ENCODE assay signal across 9 mouse cellular contexts in the genomic region with DNA sequence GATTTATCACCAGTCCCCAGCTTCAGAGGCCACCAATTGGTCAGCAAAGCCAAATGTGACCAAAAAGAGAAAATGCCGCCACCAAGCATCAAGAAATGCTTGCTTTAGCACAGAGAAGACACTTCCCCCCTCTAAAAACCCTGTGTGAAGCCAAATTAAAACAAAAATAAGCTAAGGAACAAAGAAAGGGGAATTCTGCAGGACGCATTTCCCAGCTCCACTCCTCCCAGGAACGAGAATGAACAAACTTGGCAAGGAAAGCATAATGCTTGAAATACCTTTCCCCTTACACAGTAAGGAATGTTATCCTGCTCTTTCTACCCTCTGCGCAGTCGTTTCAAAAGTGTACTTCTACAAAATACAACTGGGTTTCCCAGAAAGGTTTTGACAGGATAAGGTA. TPM values are rescaled to one million over a fixed set of nuclear protein-coding genes. Genes with fewer than 3 reads are reported as not detected.
A peak's percentile ranks its signal among the peaks of the same experiment; 100 is the strongest.
DNase-seq lines count a peak whose midpoint lies in the region; ATAC-seq lines count a peak whose summit lies in the region.
"Had no signal": no experiment of that assay in that cellular context is flagged by ENCODE, and none has a peak within 500 bp of the region (broad histone marks: within the 10 kb centered on the region; RNA-seq: fewer than 3 reads in every experiment).

No protein-coding gene starts in this region.

- H3K4me3 ChIP-seq in forebrain, embryonic 14.5 days (ENCODE audit: low read depth, low read length): peak overlapping the region; percentile 77
- peak overlapping the region; percentile 21; the same call in 1 of the 2 replicates for H3K4me3 ChIP-seq in intestine, embryonic 16.5 days (ENCODE audit: low read length)
- H3K4me3 ChIP-seq in midbrain, embryonic 14.5 days (replicated peaks; ENCODE audit: low read depth, low read length): peak overlapping the region; percentile 76; the same call in 1 of the 2 replicates

- ATAC-seq in forebrain, embryonic 14.5 days: no peak
- no peak for ATAC-seq in intestine, embryonic 16.5 days
- ATAC-seq in midbrain, embryonic 14.5 days (ENCODE audit: low FRiP score, low TSS enrichment): no peak
- no peak for ATAC-seq in megakaryocyte-erythroid progenitor cell, adult 5-6 weeks (replicated peaks; ENCODE audit: low FRiP score, low TSS enrichment, poor library complexity, severe bottlenecking)

- H3K27me3 ChIP-seq in forebrain, embryonic 14.5 days (replicated peaks; ENCODE audit: control insufficient read depth, insufficient read depth, low read length): no peaks in the 10 kb centered on the region
- no peaks in the 10 kb centered on the region for H3K27me3 ChIP-seq in intestine, embryonic 16.5 days (replicated peaks; ENCODE audit: control insufficient read depth, insufficient read depth, low read length)
- H3K27me3 ChIP-seq in midbrain, embryonic 14.5 days (ENCODE audit: control insufficient read depth, insufficient read depth, low read length): no peaks in the 10 kb centered on the region

- H3K4me1 ChIP-seq in forebrain, embryonic 14.5 days (ENCODE audit: control insufficient read depth, insufficient read depth, low read length): peaks cover 20% of the 10 kb centered on the region
- H3K4me1 ChIP-seq in intestine, embryonic 16.5 days (ENCODE audit: control insufficient read depth, insufficient read depth, low read length): peaks cover 26% of the 10 kb centered on the region
- peaks cover 23% of the 10 kb centered on the region for H3K4me1 ChIP-seq in midbrain, embryonic 14.5 days (ENCODE audit: control insufficient read depth, insufficient read depth, low read length)

- H3K9ac ChIP-seq in forebrain, embryonic 14.5 days (ENCODE audit: low read length): peak overlapping the region; percentile 32; the same call in 1 of the 2 replicates
- H3K9ac ChIP-seq in intestine, embryonic 16.5 days (ENCODE audit: low read depth, low read length): peak overlapping the region; percentile 51
- peak overlapping the region; percentile 6; the same call in 1 of the 2 replicates for H3K9ac ChIP-seq in midbrain, embryonic 14.5 days (replicated peaks; ENCODE audit: low read length)

- WGBS in forebrain, embryonic 14.5 days: 32% methylated on average over 5 of the region's 5 CpGs
- WGBS in intestine, embryonic 16.5 days: 36% methylated on average over 5 of the region's 5 CpGs
- whole genome bisulfite sequencing in midbrain, embryonic 14.5 days: 66% methylated on average over 5 of the region's 5 CpGs

- no peaks in the 10 kb centered on the region for H3K9me3 ChIP-seq in forebrain, embryonic 14.5 days (replicated peaks; ENCODE audit: control insufficient read depth, low read length)
- H3K9me3 ChIP-seq in intestine, embryonic 16.5 days (ENCODE audit: control insufficient read depth, low read length): no peaks in the 10 kb centered on the region
- no peaks in the 10 kb centered on the region for H3K9me3 ChIP-seq in midbrain, embryonic 14.5 days (ENCODE audit: control insufficient read depth, low read length)

- peak; percentile 52 for DNase-seq in adrenal gland, adult 2 months
- no peak for DNase-seq in adrenal gland, postnatal 25 days
- DNase-seq in forebrain, embryonic 14.5 days (ENCODE audit: low spot score): peak; percentile 39
- no peak for DNase-seq in midbrain, embryonic 14.5 days
- DNase-seq in left cerebral cortex, adult 18-20 months (ENCODE audit: low spot score in 2 of 2): no peak
- no peak for DNase-seq in layer of hippocampus, postnatal 25 days (ENCODE audit: extremely low spot score in 1 of 2, low spot score in 1 of 2)

- no peak overlapping the region for H3K27ac ChIP-seq in forebrain, embryonic 14.5 days (ENCODE audit: low read depth, low read length)
- peak overlapping the region; percentile 85 for H3K27ac ChIP-seq in intestine, embryonic 16.5 days (ENCODE audit: low read length)
- no peak overlapping the region for H3K27ac ChIP-seq in midbrain, embryonic 14.5 days (replicated peaks; ENCODE audit: low read depth, low read length)

- peaks cover 30% of the 10 kb centered on the region for H3K36me3 ChIP-seq in forebrain, embryonic 14.5 days (ENCODE audit: control insufficient read depth, insufficient read depth, low read length)
- H3K36me3 ChIP-seq in intestine, embryonic 16.5 days (ENCODE audit: control insufficient read depth, insufficient read depth, low read length): no peaks in the 10 kb centered on the region
- H3K36me3 ChIP-seq in midbrain, embryonic 14.5 days (ENCODE audit: control insufficient read depth, insufficient read depth, low read length): peaks cover 26% of the 10 kb centered on the region

- H3K4me2 ChIP-seq in forebrain, embryonic 14.5 days (ENCODE audit: low read length): peak overlapping the region; percentile 80
- H3K4me2 ChIP-seq in intestine, embryonic 16.5 days (ENCODE audit: low read depth, low read length): peak overlapping the region; percentile 47
- H3K4me2 ChIP-seq in midbrain, embryonic 14.5 days (ENCODE audit: low read length): peak overlapping the region; percentile 68

RNA-seq across cellular contexts. Expression of gene Ctps, which starts 2.1 kb away (rescaled TPM):
- 10 to 100 TPM; 29.5 to 39.8 TPM for total RNA-seq in adrenal gland, adult 2 months (2021)
- polyA plus RNA-seq in adrenal gland, adult 2 months (2012; rRNA removed): 3.3 and 4.4 TPM in 2 replicates
- total RNA-seq in adrenal gland, postnatal 25 days (2021): 30.5 and 41.3 TPM in 2 replicates
- 108 and 115 TPM in 2 replicates for polyA plus RNA-seq in forebrain, embryonic 14.5 days (2014; fragmentation: Nextera tagmentation; extraction: Ambion mirVana)
- 52.5 and 63.0 TPM in 2 replicates for polyA plus RNA-seq in intestine, embryonic 16.5 days (2015; fragmentation: Nextera tagmentation; extraction: Ambion mirVana)
- polyA plus RNA-seq in midbrain, embryonic 14.5 days (2014; fragmentation: Nextera tagmentation; extraction: Ambion mirVana): 77.0 and 95.2 TPM in 2 replicates
- 10 to 100 TPM; 39.8 to 43.2 TPM for total RNA-seq in left cerebral cortex, adult 18-20 months (2021)
- total RNA-seq in megakaryocyte-erythroid progenitor cell, adult 5-6 weeks (2014; fragmentation: Nextera tagmentation): 60.6 and 73.1 TPM in 2 replicates
- 77.1 and 90.0 TPM in 2 replicates for total RNA-seq in megakaryocyte-erythroid progenitor cell, adult 5-6 weeks (2017)
- 10 to 100 TPM; 40.1 to 41.7 TPM for total RNA-seq in layer of hippocampus, postnatal 25 days (2021)

RNA-seq across cellular contexts. Expression of gene Gm8439, which starts 20.5 kb away (rescaled TPM):
- total RNA-seq in adrenal gland, adult 2 months (2021): not detected
- polyA plus RNA-seq in adrenal gland, adult 2 months (2012; rRNA removed): not detected in 2 replicates
- not detected in 2 replicates for total RNA-seq in adrenal gland, postnatal 25 days (2021)
- not detected in 2 replicates for polyA plus RNA-seq in forebrain, embryonic 14.5 days (2014; fragmentation: Nextera tagmentation; extraction: Ambion mirVana)
- not detected in 2 replicates for polyA plus RNA-seq in intestine, embryonic 16.5 days (2015; fragmentation: Nextera tagmentation; extraction: Ambion mirVana)
- not detected in 2 replicates for polyA plus RNA-seq in midbrain, embryonic 14.5 days (2014; fragmentation: Nextera tagmentation; extraction: Ambion mirVana)
- total RNA-seq in left cerebral cortex, adult 18-20 months (2021): not detected
- total RNA-seq in megakaryocyte-erythroid progenitor cell, adult 5-6 weeks (2014; fragmentation: Nextera tagmentation): not detected in 2 replicates
- total RNA-seq in megakaryocyte-erythroid progenitor cell, adult 5-6 weeks (2017): not detected in 2 replicates
- not detected for total RNA-seq in layer of hippocampus, postnatal 25 days (2021)
- polyA plus RNA-seq: embryonic facial prominence, embryonic 11.5 days had no signal

RNA-seq across cellular contexts. Expression of gene Slfnl1, which starts 36.0 kb away (rescaled TPM):
- total RNA-seq in adrenal gland, adult 2 months (2021): under 1 TPM; 0.14 to 0.17 TPM
- polyA plus RNA-seq in adrenal gland, adult 2 months (2012; rRNA removed): 0.06 and 0.07 TPM in 2 replicates
- 0.39 TPM in 1 of 2 replicates, not detected in the other for total RNA-seq in adrenal gland, postnatal 25 days (2021)
- polyA plus RNA-seq in forebrain, embryonic 14.5 days (2014; fragmentation: Nextera tagmentation; extraction: Ambion mirVana): not detected in 2 replicates
- not detected in 2 replicates for polyA plus RNA-seq in intestine, embryonic 16.5 days (2015; fragmentation: Nextera tagmentation; extraction: Ambion mirVana)
- not detected in 2 replicates for polyA plus RNA-seq in midbrain, embryonic 14.5 days (2014; fragmentation: Nextera tagmentation; extraction: Ambion mirVana)
- under 1 TPM in 1 of 2 experiments, not detected in 1; 0.19 TPM for total RNA-seq in left cerebral cortex, adult 18-20 months (2021)
- total RNA-seq in megakaryocyte-erythroid progenitor cell, adult 5-6 weeks (2014; fragmentation: Nextera tagmentation): not detected in 2 replicates
- not detected in 2 replicates for total RNA-seq in megakaryocyte-erythroid progenitor cell, adult 5-6 weeks (2017)
- under 1 TPM; 0.25 to 0.33 TPM for total RNA-seq in layer of hippocampus, postnatal 25 days (2021)
- polyA plus RNA-seq: embryonic facial prominence, embryonic 11.5 days had no signal

Comparison
In these comparisons a context has a peak if more than half of its experiments do, and no peak if none do; other contexts are left out.
1. DNase-seq: peak in adrenal gland, adult 2 months (single experiment) and forebrain, embryonic 14.5 days (single experiment); none in adrenal gland, postnatal 25 days (single experiment), midbrain, embryonic 14.5 days (single experiment), left cerebral cortex, adult 18-20 months (0 of 2) and layer of hippocampus, postnatal 25 days (0 of 2).
2. H3K4me3 ChIP-seq: peak in every context shown above with its lines; median percentile 77 in forebrain, embryonic 14.5 days; 76 in midbrain, embryonic 14.5 days; 21 in intestine, embryonic 16.5 days.
3. Peak in every context shown above with its lines, with median percentiles within 50 percentile points of each other: H3K4me2 ChIP-seq and H3K9ac ChIP-seq.